Mouse (Mus musculus) liver, postnatal 0 days (tissue): ENCODE measurements around the gene Laptm5. TPM values are rescaled to one million over a fixed set of nuclear protein-coding genes. Genes with fewer than 3 reads are reported as not detected.
A peak's percentile ranks its signal among the peaks of the same experiment; 100 is the strongest.

Experiments
- ATAC-seq: fragments of 200-750 bp; cut with Nextera tagmentation; 2 replicates; pipeline ENCODE4 v1.8.0; 2017; ENCODE audit warnings: mild to moderate bottlenecking, moderate library complexity
- DNase-seq: peaks from one replicate; pipeline ENCODE4 v3.0.0-alpha.2; 2016
- H3K27ac ChIP-seq: fragments of 300-500 bp; sonication (generic); 2 replicates; pipeline ENCODE4 v1.5.1; 2014; ENCODE audit warnings: antibody characterized with exemption, moderate library complexity, mild to moderate bottlenecking, low read depth
- H3K27me3 ChIP-seq: fragments of 300-500 bp; sonication (generic); 2 replicates; pipeline ENCODE4 v1.6.1; 2014; ENCODE audit warnings: low read length, control low read depth, mixed read lengths; ENCODE audit not compliant: insufficient read depth
- H3K36me3 ChIP-seq: fragments of 300-500 bp; sonication (generic); replicated peaks from 2 replicates; pipeline ENCODE4 v1.6.1; 2014; ENCODE audit warnings: mild to moderate bottlenecking, control low read depth, low read length, moderate library complexity, mixed read lengths; ENCODE audit not compliant: insufficient read depth
- H3K4me1 ChIP-seq: fragments of 300-500 bp; sonication (generic); 2 replicates; pipeline ENCODE4 v1.6.1; 2014; ENCODE audit warnings: antibody characterized with exemption, mild to moderate bottlenecking, control low read depth; ENCODE audit not compliant: insufficient read depth
- H3K4me2 ChIP-seq: fragments of 300-500 bp; sonication (generic); 2 replicates; pipeline ENCODE4 v1.6.1; 2014; ENCODE audit warnings: low read depth, mild to moderate bottlenecking, low read length, moderate library complexity, mixed read lengths
- H3K4me3 ChIP-seq: fragments of 300-500 bp; sonication (generic); 2 replicates; pipeline ENCODE4 v1.5.1; 2014; ENCODE audit warnings: low read depth, low read length
- H3K9ac ChIP-seq: fragments of 300-500 bp; sonication (generic); replicated peaks from 2 replicates; pipeline ENCODE4 v1.6.1; 2014; ENCODE audit warnings: mild to moderate bottlenecking, moderate library complexity
- H3K9me3 ChIP-seq: fragments of 300-500 bp; sonication (generic); 2 replicates; pipeline ENCODE4 v1.6.1; 2016; ENCODE audit warnings: mild to moderate bottlenecking, control low read depth, low read length, mixed read lengths
- CTCF ChIP-seq: sonication (generic); IDR thresholded peaks from 2 replicates; pipeline ENCODE4 v1.5.1; 2016; ENCODE audit warnings: antibody characterized with exemption, low read depth
- EP300 ChIP-seq: IDR thresholded peaks from 2 replicates; pipeline ENCODE4 v1.6.1; 2016; ENCODE audit warnings: antibody characterized with exemption, low read depth, mild to moderate bottlenecking
- WGBS: fragments of 180-500 bp; shearing (Covaris S2); extraction: QIAGEN DNeasy Blood & Tissue Kit; methylation state at CpG from one replicate; pipeline ENCODE4 v1.1.7; 2014; ENCODE audit not compliant: insufficient replicate concordance; 5-methylcytosine and 5-hydroxymethylcytosine counted together
- polyA plus RNA-seq: library from polyadenylated mRNA; unstranded; fragments of >200 nt; fragmentation: Nextera tagmentation; extraction: Ambion mirVana; gene quantifications from 2 replicates; pipeline ENCODE4 v1.2.1, GENCODE M21; 2015

Laptm5 gene
- polyA plus RNA-seq, 1 experiment from 2014 or later, result 113 TPM

- no peak for ATAC-seq
- no peak for TF ChIP-seq CTCF
- no peak for TF ChIP-seq EP300
- WGBS, result 29% methylated on average over 12 of the region's 12 CpGs
- Histone ChIP-seq H3K9me3 (no peaks in the 10 kb centered on the region), H3K27ac (peak overlapping the region; percentile 89), H3K4me1 (peaks cover 24% of the 10 kb centered on the region), H3K4me2 (peak overlapping the region; percentile 67), H3K36me3 (no peaks in the 10 kb centered on the region), H3K9ac (peak overlapping the region; percentile 54), H3K4me3 (peak overlapping the region; percentile 41), H3K27me3 (no peaks in the 10 kb centered on the region)
- no peak for DNase-seq
Observed at GRCm38 (mm10) chr4:130915006-130915667, 2.2 kb downstream of the Laptm5 start.

- H3K36me3 ChIP-seq, result no peaks in the 10 kb centered on the region
- H3K4me1 ChIP-seq, result peaks cover 24% of the 10 kb centered on the region
- ATAC-seq (no peak), DNase-seq (no peak)
- no peaks in the 10 kb centered on the region for H3K9me3 ChIP-seq
- H3K4me2 ChIP-seq, result peak overlapping the region; percentile 67
- no peaks in the 10 kb centered on the region for H3K27me3 ChIP-seq
- TF ChIP-seq EP300 (no peak), CTCF (no peak)
- peak overlapping the region; percentile 54; the same call in 1 of the 2 replicates for H3K9ac ChIP-seq
- H3K4me3 ChIP-seq, result peak overlapping the region; percentile 41
- H3K27ac ChIP-seq, result peak overlapping the region; percentile 89
- 42% methylated on average over 7 of the region's 7 CpGs for WGBS
Observed at GRCm38 (mm10) chr4:130915668-130916035, 2.7 kb downstream of the Laptm5 start.

GRCm38 (mm10) chr4:130916639-130917038 is 3.7 kb downstream of the Laptm5 start:
- peak overlapping the region; percentile 41; the same call in 1 of the 2 replicates for H3K4me3 ChIP-seq
- no peak overlapping the region for H3K9ac ChIP-seq
- no peaks in the 10 kb centered on the region for H3K9me3 ChIP-seq
- H3K27ac ChIP-seq, result peak overlapping the region; percentile 89; the same call in 1 of the 2 replicates
- ATAC-seq (no peak), DNase-seq (no peak)
- no peaks in the 10 kb centered on the region for H3K36me3 ChIP-seq
- TF ChIP-seq CTCF (no peak), EP300 (no peak)
- peaks cover 25% of the 10 kb centered on the region for H3K4me1 ChIP-seq
- H3K27me3 ChIP-seq, result no peaks in the 10 kb centered on the region
- H3K4me2 ChIP-seq, result peak overlapping the region; percentile 67
- WGBS, result 60% methylated on average over 7 of the region's 7 CpGs

- H3K27ac ChIP-seq, result no peak overlapping the region
- H3K4me1 ChIP-seq, result peaks cover 25% of the 10 kb centered on the region
- no peaks in the 10 kb centered on the region for H3K9me3 ChIP-seq
- H3K36me3 ChIP-seq, result 0 out of 2 replicates have a peak, but pooled peaks cover 3% of the 10 kb centered on the region
- no peaks in the 10 kb centered on the region for H3K27me3 ChIP-seq
- WGBS, result 69% methylated on average over 4 of the region's 4 CpGs
- no peak overlapping the region for H3K9ac ChIP-seq
- DNase-seq (no peak), ATAC-seq (no peak)
- no peak overlapping the region for H3K4me3 ChIP-seq
- H3K4me2 ChIP-seq, result 0 out of 2 replicates have a peak overlapping the region, but pooled peaks have one; percentile 67
- TF ChIP-seq CTCF, result no peak
- TF ChIP-seq EP300, result no peak
Observed at GRCm38 (mm10) chr4:130917564-130917963, 4.6 kb downstream of the Laptm5 start.

GRCm38 (mm10) chr4:130918805-130919749 is 6.2 kb downstream of the Laptm5 start:
- ATAC-seq, result no peak
- no peaks in the 10 kb centered on the region for H3K27me3 ChIP-seq
- no peak overlapping the region for H3K9ac ChIP-seq
- DNase-seq, result no peak
- no peak overlapping the region for H3K27ac ChIP-seq
- TF ChIP-seq EP300, result no peak
- no peak for TF ChIP-seq CTCF
- H3K4me3 ChIP-seq, result no peak overlapping the region
- 52% methylated on average over 10 of the region's 10 CpGs for WGBS
- H3K4me1 ChIP-seq, result peaks cover 25% of the 10 kb centered on the region
- 0 out of 2 replicates have a peak, but pooled peaks cover 3% of the 10 kb centered on the region for H3K36me3 ChIP-seq
- no peaks in the 10 kb centered on the region for H3K9me3 ChIP-seq
- peak overlapping the region; percentile 4; the same call in 1 of the 2 replicates for H3K4me2 ChIP-seq

DNA sequence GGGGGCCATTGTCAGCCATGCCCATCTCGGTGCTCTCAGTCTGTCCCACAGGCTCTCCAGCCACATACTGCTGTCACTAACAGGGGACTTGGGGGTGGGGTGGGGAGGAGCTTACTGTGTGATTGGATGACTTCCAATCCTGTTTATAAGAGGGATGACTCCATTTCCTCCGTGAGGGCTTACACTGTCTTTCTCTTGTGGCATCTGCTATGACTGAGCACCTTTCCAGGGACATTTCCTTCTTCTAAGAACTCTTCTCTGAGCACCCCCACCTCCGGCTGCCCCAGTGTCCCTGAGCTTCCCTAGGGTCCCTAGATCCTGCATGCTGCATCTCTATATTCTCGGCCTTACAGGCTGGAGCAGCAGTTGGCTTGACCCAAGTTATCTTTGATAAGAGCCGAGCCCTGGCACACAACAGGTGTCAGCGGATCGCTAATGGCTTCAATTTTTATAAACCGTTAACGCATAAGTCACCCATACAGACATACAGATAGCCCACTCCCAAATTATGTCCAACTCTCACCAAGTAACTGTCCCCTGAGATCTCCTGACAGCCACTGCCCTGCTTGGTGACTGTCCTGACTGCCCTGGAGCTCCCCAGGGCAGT is 6.9 kb downstream of the Laptm5 start:
- DNase-seq (no peak), ATAC-seq (0 out of 2 replicates have a peak, but pooled peaks have one; percentile 17)
- TF ChIP-seq EP300, result no peak
- TF ChIP-seq CTCF, result no peak
- Histone ChIP-seq H3K4me3 (no peak overlapping the region), H3K9me3 (no peaks in the 10 kb centered on the region), H3K27me3 (no peaks in the 10 kb centered on the region), H3K4me2 (peak overlapping the region; percentile 22; the same call in 1 of the 2 replicates), H3K36me3 (0 out of 2 replicates have a peak, but pooled peaks cover 4% of the 10 kb centered on the region), H3K4me1 (peaks cover 25% of the 10 kb centered on the region), H3K9ac (no peak overlapping the region), H3K27ac (0 out of 2 replicates have a peak overlapping the region, but pooled peaks have one; percentile 22)
- WGBS, result 53% methylated on average over 9 of the region's 9 CpGs
